Mouse (Mus musculus): ENCODE measurements around the gene Sfxn4.

DNA sequence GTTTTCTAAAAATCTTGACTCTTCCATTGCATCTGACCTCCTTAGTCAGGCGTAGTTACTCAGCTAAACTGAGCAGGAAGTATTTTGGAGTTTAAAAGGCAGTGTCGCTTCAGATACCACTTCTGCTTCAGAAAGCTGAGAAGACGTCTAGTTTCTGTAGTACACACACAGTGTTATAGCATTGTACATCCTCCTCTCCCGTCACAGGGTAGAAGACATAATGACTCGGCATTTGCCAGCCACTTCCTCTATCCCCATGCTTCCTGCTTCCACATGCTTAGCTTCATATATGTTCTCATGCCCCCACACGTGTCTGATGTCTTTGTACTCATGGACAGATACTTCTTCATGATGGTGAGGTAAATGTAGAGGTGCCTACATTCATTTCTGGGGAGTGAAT lies 42.6 kb downstream of the Sfxn4 start:
- no peak for TF ChIP-seq CTCF (IDR thresholded peaks at IDR 0.05; ENCODE audit: low read depth)
- TF ChIP-seq EP300 (IDR thresholded peaks at IDR 0.05; ENCODE audit: low read depth), result no peak

Data from heart, postnatal 0 days (tissue).